Mouse (Mus musculus) ovary, adult 2 months (tissue): ENCODE results near the gene Olfr25. TPM values are rescaled to one million over a fixed set of nuclear protein-coding genes. Genes with fewer than 3 reads are reported as not detected.

Source experiments
- polyA plus RNA-seq: library from polyadenylated mRNA; depleted of rRNA; stranded (reverse); fragments of >200 nt; gene quantifications from 2 replicates; pipeline ENCODE4 v1.2.3, GENCODE M21; 2012; rRNA removed

Gene Olfr25
- polyA plus RNA-seq: not detected in 2 replicates

GRCm38 (mm10) chr9:38328760-38329159 lies at the start of gene Olfr25:
Olfr25 (plus strand) TSS chr9:38329060.

GRCm38 (mm10) chr9:38290807-38291206 lies 38.1 kb upstream of the Olfr25 start, which contains the start of gene Olfr896-ps1:
Olfr896-ps1 (plus strand) TSS chr9:38291107.

DNA sequence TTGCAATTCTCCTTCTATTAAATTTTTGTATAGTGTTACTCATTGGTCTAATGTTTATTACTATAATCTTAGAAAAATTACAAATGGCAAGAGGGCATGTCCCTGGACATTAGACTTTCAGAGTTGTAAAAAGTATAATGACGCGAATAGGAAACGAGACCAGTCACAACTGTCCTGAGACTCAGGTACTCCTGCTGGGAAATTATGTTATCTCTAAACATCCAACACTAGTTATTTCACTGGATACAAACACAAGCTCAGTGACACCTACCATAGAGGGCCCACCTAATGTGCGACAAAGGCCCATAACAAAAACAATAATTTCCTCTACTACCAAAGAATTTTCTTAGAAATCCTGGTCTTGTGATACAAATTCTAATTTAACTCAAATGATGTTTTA lies 19.3 kb downstream of the Olfr25 start, which contains the start of gene Olfr898:
Gene Olfr898 (plus strand): TSS at position 301 of the 400 bp plus-strand sequence.

GRCm38 (mm10) chr9:38366596-38366995 lies 37.7 kb downstream of the Olfr25 start, which contains the start of gene Olfr250:
Olfr250 (plus strand) TSS chr9:38366896.

DNA sequence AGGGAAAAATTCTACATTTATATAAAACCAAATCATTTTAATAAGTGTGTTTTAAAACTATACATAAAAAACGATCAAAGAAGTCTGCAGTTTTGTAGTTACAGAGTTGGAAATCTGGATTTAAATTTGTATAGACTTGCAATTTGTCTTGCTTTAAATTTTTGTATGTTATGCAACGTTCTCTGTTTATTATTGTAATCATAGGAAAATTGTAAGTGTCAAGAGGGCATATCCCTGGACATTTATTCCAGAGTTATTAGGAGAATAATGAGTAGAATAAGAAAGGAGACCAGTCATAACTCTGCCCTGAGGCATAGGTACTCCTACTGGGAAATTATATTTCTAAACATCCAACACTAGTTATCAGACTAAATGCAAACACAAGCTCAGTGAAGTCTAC lies 47.9 kb downstream of the Olfr25 start, which contains the start of gene Olfr251:
Gene Olfr251 (plus strand): TSS at position 301 of the 400 bp plus-strand sequence.

Other genes starting within 250 kb of the Olfr25 start
- gene Olfr887, start 245.0 kb upstream of the Olfr25 start, polyA plus RNA-seq: not detected in 2 replicates
- not detected in 2 replicates for gene Olfr888, start 220.9 kb upstream of the Olfr25 start, polyA plus RNA-seq
- not detected in 2 replicates for gene Olfr889, start 213.9 kb upstream of the Olfr25 start, polyA plus RNA-seq
- gene Olfr890, start 186.5 kb upstream of the Olfr25 start, polyA plus RNA-seq: not detected in 2 replicates
- not detected in 2 replicates for gene Olfr891, start 148.2 kb upstream of the Olfr25 start, polyA plus RNA-seq
- not detected in 2 replicates for gene Olfr893, start 120.7 kb upstream of the Olfr25 start, polyA plus RNA-seq
- not detected in 2 replicates for gene Olfr894, start 111.0 kb upstream of the Olfr25 start, polyA plus RNA-seq
- not detected in 2 replicates for gene Olfr143, start 76.3 kb upstream of the Olfr25 start, polyA plus RNA-seq
- not detected in 2 replicates for gene Olfr895, start 61.2 kb upstream of the Olfr25 start, polyA plus RNA-seq
- gene Olfr896-ps1, start 38.0 kb upstream of the Olfr25 start, polyA plus RNA-seq: not detected in 2 replicates
- gene Olfr898, start 19.4 kb downstream of the Olfr25 start, polyA plus RNA-seq: not detected in 2 replicates
- not detected in 2 replicates for gene Olfr250, start 37.8 kb downstream of the Olfr25 start, polyA plus RNA-seq
- gene Olfr251, start 48.0 kb downstream of the Olfr25 start, polyA plus RNA-seq: not detected in 2 replicates
- not detected in 2 replicates for gene Olfr147, start 72.6 kb downstream of the Olfr25 start, polyA plus RNA-seq
- not detected in 2 replicates for gene Olfr901, start 100.4 kb downstream of the Olfr25 start, polyA plus RNA-seq
- gene Olfr902, start 118.6 kb downstream of the Olfr25 start, polyA plus RNA-seq: not detected in 2 replicates
- not detected in 2 replicates for gene Olfr904, start 134.1 kb downstream of the Olfr25 start, polyA plus RNA-seq
- gene Olfr905, start 142.0 kb downstream of the Olfr25 start, polyA plus RNA-seq: not detected in 2 replicates
- not detected in 2 replicates for gene Olfr906, start 158.0 kb downstream of the Olfr25 start, polyA plus RNA-seq
- not detected in 2 replicates for gene Olfr907, start 166.7 kb downstream of the Olfr25 start, polyA plus RNA-seq
- gene Olfr911-ps1, start 192.5 kb downstream of the Olfr25 start, polyA plus RNA-seq: not detected in 2 replicates
- not detected in 2 replicates for gene Olfr910, start 208.8 kb downstream of the Olfr25 start, polyA plus RNA-seq